Mouse (Mus musculus): Measurements from ENCODE around the gene Ppil6. TPM values are rescaled to one million over a fixed set of nuclear protein-coding genes. Genes with fewer than 3 reads are reported as not detected.
A peak's percentile ranks its signal among the peaks of the same experiment; 100 is the strongest.

The Ppil6 gene
- total RNA-seq (2022), result 1 to 10 TPM; 4.1 to 8.3 (median 6.3) TPM

DNA sequence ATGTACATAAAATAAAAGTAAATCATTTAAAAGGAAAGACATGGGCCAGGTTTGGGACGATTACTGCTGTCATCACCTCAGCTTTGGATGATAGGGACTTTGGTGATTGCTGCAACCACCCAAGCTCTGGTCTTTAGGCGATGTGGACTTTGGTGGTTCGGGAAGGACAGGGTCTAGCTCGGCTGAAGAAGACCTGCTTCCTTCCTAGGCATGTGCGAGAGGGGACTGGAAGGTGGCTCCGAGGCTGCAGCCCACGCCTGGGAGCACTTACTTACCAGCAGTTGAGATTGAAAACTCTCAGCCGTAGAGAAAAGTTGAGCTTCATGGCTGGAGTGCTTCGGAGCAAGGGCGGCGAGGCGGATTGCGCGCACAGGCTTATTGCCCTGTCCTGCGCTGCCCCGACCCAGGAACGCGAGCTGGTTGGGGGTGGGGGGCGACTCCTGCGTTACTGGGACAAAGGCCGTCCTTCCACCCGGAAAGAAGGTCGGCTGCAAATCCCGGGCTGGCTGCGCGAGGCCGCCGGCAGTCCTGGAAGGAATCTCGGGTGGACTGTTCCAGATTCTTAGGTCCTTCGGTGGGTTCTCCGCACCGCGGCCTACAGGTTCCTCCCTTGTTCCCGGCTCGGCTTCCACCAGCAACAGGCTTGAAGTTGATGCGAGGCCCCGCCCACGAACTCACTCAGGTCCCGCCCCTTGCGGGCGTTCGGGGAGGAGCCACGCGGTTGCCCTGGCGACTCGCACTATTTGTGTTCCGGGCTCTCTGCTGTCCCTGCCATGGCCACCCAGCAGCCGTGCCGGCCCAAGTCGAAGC, at the start of gene Ppil6, which contains the start of gene Smpd2:
TSS of gene Ppil6 (plus strand) at position 732 of the 810 bp plus-strand sequence.
TSS of gene Smpd2 (minus strand) at position 662 of the 810 bp plus-strand sequence.
- peak; percentile 90 to 92 for DNase-seq (ENCODE audit: low spot score in 2 of 2)

DNA sequence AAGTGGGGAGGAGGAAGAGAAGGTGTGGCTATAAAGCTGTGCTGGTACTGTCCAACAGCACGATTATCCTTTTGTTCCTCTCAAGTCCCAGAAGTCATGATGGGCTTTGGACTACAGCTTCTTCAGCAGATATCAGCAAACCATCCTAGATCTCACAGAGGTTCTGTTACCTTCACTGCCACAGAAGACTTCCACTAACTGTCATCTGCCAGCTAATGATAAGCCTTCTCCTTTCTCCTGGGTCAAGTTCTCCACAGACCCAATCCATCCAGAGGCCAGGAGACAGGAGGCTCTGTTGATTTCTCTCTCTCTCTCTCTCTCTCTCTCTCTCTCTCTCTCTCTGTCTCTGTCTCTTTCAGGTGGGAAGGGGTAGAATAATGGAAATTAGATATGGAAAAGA, 42.0 kb upstream of the Ppil6 start:
- no peak for DNase-seq (ENCODE audit: low spot score in 2 of 2)

DNA sequence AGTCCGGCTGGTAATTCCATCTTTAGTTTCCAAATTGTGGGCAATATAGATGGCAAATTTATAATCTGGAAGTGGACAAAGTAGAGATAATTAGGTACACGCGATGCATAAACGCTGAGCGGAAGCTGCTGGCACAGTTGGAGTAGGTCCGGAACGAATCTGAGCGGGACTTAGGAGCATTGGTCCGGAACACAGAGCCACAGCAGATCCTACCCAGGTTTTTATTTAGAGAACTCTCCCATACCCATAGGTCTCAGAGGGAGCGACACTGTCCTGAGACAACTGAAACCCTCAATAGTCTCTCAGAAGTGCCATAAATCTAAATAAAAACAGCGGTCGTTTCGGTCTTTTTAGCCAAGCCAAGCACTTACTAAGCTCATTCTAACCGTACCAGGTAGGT, 40.6 kb upstream of the Ppil6 start:
- peak in 1 of 2 experiments; percentile 41 for DNase-seq (ENCODE audit: low spot score in 2 of 2)

DNA sequence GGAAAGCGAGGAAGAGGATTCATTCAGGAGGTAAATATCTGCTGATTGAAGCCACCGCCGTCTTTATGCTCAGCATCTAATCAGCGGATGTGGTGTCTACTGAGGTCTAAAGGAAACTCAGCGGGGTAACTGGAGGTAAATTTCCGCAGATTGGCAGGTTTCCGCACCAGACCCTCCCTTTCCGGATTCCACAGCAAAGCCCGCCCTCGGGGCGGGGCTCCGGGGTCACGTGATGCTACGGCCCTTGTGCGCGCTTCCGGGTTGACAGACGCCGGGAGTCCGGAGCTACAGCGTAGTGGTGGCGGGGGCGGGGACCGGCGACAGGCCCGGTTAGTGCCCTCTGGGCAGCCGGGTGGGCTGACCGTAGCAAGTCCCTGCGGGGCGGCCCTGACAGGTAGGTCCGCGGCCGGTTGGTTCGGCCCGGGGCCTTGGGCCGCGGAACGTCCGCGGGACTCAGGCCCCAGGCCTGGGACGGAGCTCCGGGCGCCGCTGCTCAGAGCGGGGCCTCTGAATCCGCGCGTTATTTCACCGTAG, 40.0 kb upstream of the Ppil6 start, which contains the start of gene Zbtb24:
TSS of gene Zbtb24 (plus strand) at position 247 of the 534 bp plus-strand sequence.
- DNase-seq (ENCODE audit: low spot score in 2 of 2), result peak; percentile 89 to 93

DNA sequence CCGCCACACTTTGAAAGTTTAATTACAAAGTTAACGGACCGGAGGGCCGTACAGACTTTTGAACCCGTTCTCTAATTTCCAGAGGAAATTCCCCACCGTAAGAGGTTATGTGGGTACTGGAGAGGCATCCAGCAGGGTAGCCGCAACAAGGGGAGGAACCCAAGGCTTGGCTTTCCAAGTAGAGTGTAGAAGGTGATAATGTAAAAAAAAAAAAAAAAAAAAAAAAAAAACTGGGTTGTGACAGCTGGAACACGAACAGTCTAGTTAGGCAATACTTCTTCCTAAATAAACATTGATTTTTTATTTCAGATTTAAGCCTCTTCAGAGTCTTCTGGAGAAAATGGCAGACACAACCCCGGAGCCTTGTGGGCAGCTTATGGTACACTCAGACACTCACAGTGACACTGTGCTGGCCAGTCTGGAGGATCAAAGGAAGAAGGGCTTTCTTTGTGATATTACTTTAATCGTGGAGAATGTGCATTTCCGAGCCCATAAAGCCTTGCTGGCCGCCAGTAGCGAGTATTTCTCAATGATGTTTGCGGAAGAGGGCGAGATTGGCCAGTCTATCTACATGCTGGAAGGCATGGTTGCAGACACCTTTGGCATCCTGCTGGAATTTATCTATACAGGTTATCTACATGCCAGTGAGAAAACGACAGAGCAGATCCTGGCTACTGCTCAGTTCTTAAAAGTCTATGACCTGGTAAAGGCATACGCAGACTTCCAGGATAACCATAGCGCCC, 39.3 kb upstream of the Ppil6 start:
- no peak for DNase-seq (ENCODE audit: low spot score in 2 of 2)

DNA sequence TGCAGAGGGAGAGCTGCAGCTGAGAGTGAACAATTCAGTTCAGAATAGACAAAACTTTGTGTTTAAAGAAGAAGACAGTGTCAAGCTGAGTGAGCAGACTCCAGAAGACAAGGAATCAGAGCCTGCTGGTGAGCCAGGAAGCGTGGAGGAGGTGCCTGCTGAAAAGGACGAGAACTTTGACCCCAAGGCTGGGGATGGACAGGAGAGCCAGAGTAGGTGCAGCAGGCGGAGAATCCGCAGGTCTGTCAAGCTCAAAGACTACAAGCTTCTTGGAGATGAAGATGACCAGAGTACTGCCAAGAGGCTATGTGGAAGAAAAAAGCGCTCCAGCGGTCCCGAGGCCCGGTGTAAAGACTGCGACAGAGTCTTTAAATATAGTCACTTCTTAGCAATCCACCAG, 38.6 kb upstream of the Ppil6 start:
- no peak for DNase-seq (ENCODE audit: low spot score in 2 of 2)

DNA sequence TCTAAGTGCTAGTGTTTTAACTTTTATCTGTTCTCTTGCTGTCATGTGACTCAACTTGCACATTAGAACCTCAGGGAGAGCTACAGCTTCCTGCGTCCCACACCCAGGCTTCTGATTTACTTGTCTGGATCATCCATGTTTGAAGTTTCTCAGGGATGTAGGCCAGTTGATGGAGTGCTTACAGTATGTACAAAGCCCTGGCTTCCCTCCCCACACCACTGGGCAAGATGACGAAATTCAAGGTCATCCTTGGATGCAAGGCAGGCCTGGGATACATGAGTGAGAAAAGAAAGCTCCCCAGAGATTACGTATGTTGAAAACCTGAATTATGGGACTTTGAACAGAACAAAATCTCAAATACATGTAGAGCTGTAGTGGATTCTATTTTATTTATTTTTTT, 37.4 kb upstream of the Ppil6 start:
- DNase-seq (ENCODE audit: low spot score in 2 of 2), result no peak

DNA sequence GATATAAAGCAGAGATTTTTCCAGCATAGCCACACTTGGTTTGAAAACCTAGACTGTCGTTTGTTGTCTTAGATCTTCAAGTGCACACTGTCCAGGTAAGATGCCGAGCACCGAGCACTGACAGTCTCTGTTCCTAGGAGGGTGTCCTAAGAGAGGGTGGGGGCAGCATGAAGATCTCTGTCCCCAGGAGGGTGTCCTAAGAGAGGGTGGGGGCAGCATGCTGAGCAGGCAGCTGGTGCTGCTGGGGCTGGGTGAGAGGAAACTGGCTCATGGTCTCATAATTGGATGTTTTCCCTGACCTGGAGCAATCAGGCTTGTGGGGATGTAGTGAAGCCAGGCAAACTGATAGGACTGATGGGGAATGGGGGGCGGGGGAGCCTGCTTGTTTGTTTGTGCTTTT, 30.2 kb upstream of the Ppil6 start:
- DNase-seq (ENCODE audit: low spot score in 2 of 2), result no peak

DNA sequence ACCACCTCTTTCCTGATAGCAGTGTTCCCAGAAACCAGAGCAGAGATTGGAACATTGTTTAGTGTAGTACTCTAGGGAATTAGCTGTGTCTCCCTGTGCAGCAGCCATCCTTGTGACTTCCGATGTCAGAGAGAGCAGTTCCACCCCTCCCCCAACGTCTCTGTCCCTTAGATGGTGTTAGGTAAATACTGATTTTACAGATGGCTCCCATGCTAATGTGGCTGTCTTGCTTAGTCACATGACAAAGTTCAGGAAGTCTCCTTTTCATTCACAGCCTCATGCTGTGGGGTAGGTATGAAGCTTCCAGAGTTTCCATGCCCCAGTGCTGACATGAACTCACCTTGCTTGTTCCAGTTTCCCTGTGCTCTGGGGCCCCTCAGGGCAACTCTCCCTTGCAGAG, 29.7 kb upstream of the Ppil6 start:
- DNase-seq (ENCODE audit: low spot score in 2 of 2), result no peak

DNA sequence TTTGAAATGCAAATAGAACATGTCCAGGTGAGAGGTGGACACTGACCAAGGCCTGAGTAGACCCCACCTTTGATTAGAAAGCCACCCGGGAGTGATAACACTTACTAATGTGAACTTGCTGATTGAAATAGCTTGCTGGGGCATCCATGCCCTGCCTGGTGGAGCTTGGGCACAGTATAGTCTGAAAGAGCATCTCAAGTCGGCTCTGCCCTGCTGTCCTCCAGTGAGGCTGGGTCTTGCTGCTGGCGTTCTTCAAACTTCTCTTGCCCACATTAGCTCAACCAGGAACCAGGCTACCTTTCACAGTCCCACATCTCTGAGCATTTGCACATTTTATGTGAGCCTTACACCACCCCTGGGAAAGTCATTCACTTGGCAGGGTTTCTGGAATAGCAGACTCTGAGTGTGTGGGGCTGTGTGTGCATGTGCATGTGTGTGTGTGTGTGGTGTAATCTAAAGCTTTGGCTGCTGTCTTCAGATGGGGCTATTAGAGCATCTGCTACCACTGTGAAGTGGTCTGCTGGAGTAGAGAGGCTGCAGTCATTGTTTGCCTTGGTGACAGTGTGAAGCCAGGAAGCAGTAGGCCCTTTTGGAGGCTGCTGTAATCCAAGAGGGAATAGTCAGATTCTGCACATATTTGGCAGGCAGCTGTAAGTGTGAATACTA, 29.0 kb upstream of the Ppil6 start:
- no peak for DNase-seq (ENCODE audit: low spot score in 2 of 2)

DNA sequence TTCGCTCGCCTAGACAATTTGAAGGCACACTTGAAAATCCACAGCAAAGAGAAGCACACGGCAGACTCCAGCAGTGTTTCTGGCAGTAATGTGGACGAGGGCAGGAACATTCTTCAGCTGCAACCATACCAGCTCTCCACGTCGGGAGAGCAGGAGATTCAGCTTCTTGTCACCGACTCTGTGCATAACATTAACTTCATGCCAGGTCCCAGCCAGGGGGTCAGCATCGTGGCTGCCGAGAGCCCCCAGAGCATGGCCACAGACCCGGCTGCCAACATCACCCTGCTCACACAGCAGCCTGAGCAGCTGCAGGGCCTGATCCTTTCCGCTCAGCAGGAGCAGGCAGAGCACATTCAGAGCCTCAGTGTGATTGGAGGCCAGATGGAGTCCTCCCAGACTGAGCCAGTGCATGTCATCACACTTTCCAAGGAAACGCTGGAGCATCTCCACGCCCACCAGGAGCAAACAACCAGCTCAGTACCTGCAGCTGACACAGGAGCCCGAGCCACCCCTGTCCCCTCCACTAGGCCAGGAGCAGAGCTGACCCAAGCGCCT, 25.8 kb upstream of the Ppil6 start:
- DNase-seq (ENCODE audit: low spot score in 2 of 2), result no peak

DNA sequence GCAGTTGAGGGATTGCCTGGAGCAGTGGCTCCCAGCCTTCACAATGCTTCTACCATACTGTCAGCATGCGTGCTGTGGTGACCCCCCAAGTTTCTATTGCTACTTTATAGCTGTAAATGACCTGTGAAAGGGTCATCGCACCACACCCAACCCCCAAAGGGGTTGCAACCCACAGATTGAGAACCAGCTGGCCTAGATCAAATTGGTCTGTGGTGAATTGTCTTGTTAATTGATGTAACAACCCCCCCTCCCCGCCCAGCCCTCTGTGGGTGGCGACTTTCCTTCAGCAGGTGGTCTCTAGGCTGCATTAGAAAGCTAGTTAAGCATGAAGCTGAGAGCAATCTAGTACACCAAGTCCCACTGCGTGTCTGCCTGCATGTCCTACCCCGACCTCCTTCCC, 22.9 kb upstream of the Ppil6 start:
- DNase-seq (ENCODE audit: low spot score in 2 of 2), result no peak

DNA sequence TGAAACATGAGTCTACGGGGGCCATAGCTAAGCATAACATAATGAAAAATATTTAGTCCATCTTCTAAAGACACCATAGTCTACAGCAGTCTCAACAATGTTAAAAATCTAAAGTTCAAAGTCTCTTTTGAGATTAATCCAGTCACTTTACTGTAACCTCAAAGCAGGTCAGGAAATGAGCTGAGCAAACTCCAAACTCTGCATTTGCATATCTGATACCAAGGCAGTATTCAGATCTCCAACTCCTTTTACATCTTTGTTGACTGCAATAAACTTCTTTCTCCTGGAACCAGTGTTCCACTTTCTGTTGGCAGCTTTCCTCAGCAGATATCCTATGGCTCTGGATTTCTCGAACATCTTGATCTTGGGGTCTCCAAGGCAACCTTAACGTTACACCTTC, 19.5 kb upstream of the Ppil6 start:
- DNase-seq (ENCODE audit: low spot score in 2 of 2), result no peak

DNA sequence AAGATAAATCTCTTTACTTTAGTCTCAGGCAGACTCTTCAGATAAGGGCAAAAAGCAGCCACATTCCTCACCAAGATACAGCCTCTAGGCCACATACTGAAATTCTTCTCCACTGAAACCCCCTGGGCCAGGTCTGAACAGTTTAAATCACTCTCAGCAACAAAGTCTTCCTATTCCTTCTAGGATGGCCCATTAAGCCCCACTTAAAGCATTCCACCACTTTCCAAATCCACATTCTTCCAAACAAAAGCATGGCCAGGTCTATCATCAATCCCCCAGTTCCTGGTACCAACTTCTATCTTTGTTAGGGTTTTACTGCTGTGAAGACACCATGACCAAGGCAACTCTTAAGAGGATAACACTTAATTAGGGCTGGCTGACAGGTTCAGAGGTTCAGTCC, 17.7 kb upstream of the Ppil6 start:
- no peak for DNase-seq (ENCODE audit: low spot score in 2 of 2)

DNA sequence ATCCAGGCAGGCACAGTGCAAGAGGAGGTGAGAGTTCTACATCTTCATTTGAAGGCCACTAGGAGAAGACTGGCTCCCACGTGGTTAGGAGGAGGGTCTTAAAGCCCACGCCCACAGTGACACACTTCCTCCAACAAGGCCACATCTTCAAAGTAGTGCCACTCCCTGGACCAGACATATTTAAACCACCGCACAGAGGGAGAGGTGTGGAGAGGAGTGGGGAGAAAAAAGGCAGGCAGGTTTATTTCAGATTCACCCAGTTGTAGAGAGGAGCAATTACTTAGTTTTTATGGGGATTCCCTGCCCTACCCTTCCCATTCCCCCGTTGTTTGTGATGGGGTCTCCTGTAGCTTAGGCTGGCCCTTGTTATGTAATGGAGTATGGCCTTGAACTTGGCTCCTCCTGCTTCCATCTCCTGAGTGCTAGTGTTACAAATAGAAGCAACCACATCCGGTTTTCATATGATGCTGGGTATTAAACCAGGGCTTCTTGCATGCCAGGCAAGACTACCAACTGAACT, 17.2 kb upstream of the Ppil6 start:
- DNase-seq (ENCODE audit: low spot score in 2 of 2), result no peak

DNA sequence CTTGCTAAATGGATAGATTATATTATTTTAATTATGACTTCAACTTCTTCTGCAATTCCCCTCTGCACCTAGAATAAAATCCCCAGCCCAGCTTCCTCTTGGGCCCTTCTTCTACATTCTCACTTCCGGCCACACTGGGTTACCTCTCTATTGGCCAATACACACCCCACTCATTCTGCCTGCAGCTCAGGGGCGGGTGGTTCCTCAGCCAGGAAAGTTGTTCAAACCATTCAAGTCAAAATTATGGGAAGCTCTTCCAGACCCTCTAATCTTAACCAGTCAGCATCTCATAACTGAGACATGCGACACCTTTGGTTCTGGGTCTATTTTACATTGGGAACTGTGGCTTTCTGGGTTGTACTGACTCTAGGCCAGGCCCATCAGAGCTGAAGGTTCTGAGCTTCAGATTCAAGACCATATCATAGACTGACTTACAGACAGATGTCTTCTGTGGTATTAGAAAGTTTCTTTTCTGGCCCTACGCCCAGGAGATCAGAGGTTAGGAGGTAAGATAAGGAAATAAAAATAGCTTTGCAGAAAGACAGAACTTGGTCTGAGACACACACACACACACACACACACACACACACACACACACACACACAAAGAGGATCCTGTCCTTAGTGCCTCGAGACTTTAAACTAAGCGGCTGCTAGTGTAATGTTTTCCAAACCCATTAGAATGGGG, 16.3 kb upstream of the Ppil6 start:
- DNase-seq (ENCODE audit: low spot score in 2 of 2), result no peak

DNA sequence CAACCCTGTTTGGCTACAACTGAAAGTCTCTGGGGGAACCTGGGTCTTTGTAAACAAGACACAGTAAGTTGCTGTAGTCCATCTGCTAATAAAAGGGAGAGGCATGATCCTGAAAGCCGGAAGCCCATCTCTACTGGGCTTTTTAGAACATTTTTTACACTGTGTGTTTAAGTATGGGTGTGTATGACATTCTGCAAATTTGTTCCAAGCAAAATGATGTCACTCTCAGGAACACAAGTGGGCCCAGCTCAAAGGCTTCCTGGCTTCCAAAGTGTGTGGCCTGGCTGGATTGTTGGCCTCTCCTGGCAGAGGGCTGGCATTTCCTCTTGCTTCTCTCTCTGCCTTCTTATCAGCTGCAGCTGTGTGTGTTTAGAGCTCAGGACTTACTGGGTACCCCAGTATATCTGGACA, 15.3 kb upstream of the Ppil6 start:
- no peak for DNase-seq (ENCODE audit: low spot score in 2 of 2)

DNA sequence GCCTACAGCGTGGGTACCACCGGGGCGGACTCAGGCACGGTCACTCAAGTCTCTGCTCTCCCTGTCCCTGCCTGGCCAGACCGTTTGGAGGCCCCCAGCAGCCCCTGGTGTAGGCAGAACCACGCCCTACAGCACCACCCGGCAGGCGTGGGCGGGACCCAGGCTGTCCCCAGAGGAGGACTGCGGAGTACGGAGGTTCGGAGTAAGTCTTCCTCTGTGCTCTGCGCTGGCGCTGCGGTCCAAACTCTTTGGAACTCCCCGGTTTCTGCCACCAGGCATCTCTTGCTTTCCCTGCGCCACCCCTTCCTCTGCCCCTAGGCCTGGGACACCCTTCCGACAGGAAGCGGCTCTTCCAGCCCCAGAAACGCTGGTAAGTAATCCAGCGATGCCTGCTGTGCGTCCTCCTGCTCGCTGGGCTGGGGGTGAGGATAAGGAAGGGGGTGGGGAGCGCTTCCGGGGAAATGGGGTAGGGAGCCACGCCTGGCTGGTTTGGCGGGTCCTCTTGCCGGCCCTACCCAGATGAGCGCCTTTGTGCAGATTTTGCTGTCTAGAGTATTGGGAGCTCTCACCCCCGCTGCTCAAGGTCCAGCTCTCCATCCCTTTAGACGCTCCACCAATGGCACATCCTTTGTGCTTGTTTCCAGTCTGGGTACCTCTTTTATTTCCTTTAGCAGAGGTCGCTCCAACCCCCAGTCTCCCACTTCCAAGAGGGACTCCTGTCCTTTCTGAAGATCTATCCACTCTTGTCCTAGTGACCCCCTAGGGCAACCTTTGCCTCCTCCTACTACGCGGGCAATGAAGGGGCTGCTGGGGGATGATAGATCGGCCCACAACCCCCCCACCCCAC, 13.8 kb upstream of the Ppil6 start, which contains the start of gene Mical1:
TSS of gene Mical1 (plus strand) at position 144 of the 847 bp plus-strand sequence.
- peak in 1 of 2 experiments; percentile 43 for DNase-seq (ENCODE audit: low spot score in 2 of 2)

DNA sequence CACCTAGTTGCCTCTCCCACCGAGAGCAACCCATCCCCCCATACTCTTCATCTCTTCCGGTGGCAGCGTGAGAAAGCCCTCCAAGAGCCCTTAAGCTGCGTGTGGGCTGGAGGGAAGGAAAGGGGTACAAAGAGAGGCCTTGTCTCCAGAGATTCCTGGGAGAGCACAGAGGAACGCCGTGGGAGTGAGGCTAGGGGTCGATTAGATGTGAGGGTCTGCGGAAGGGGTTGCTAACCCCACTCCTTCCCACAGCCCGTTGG, 13.3 kb upstream of the Ppil6 start:
- DNase-seq (ENCODE audit: low spot score in 2 of 2), result no peak

Data from layer of hippocampus, adult 8-10 months (tissue).